Mouse (Mus musculus) neural tube, embryonic 14.5 days (tissue): Measurements from ENCODE around the gene Cfi. TPM values are rescaled to one million over a fixed set of nuclear protein-coding genes. Genes with fewer than 3 reads are reported as not detected.

ENCODE experiments used
- polyA plus RNA-seq: library from polyadenylated mRNA; unstranded; fragments of >200 nt; fragmentation: Nextera tagmentation; extraction: Ambion mirVana; gene quantifications from 2 replicates; pipeline ENCODE4 v1.2.1, GENCODE M21; 2014

Gene Cfi
- polyA plus RNA-seq, 1 experiment from 2014 or later, result 0.16 TPM

Other genes starting within 250 kb of the Cfi start
- 2.1 and 3.6 TPM in 2 replicates for gene Egf, start 80.6 kb upstream of the Cfi start, polyA plus RNA-seq
- gene Lrit3, start 31.9 kb upstream of the Cfi start, polyA plus RNA-seq, result not detected in 2 replicates
- gene Rrh, start 13.3 kb upstream of the Cfi start, polyA plus RNA-seq, result 0.09 and 0.30 TPM in 2 replicates
- gene Gar1, start 4.5 kb upstream of the Cfi start, polyA plus RNA-seq, result 16.4 and 20.2 TPM in 2 replicates
- 36.4 and 43.0 TPM in 2 replicates for gene Pla2g12a, start 42.7 kb downstream of the Cfi start, polyA plus RNA-seq
- gene Casp6, start 65.5 kb downstream of the Cfi start, polyA plus RNA-seq, result 20.4 and 24.2 TPM in 2 replicates
- gene Mcub, start 134.3 kb downstream of the Cfi start, polyA plus RNA-seq, result 8.0 and 8.8 TPM in 2 replicates
- 36.5 and 38.9 TPM in 2 replicates for gene Sec24b, start 225.7 kb downstream of the Cfi start, polyA plus RNA-seq